Mouse (Mus musculus) pancreas, adult 10 weeks (tissue): Measurements from ENCODE around the gene Fam219a. TPM values are rescaled to one million over a fixed set of nuclear protein-coding genes. Genes with fewer than 3 reads are reported as not detected.

Experiments
- polyA plus RNA-seq: library from polyadenylated mRNA; stranded (reverse); fragments of 350-450 nt; fragmentation: Illumina TruSeq; extraction: RNeasy Lipid Tissue Mini Kit (QIAGEN cat#74804); gene quantifications from one replicate; pipeline ENCODE4 v1.2.3, GENCODE M21; 2015; ENCODE audit warnings: low read depth, low replicate concordance; ENCODE audit not compliant: insufficient read depth

Gene Fam219a
- polyA plus RNA-seq, result 8.8 TPM

GRCm38 (mm10) chr4:41569411-41569885 lies at the start of gene Fam219a, which contains the start of gene Dnaic1:
TSS of gene Fam219a (minus strand) at chr4:41569538.
TSS of gene Dnaic1 (plus strand) at chr4:41569775.

GRCm38 (mm10) chr4:41517233-41517632 lies 52.1 kb downstream of the Fam219a start, which contains the start of gene 1110017D15Rik:
TSS of gene 1110017D15Rik (minus strand) at chr4:41517333.

DNA sequence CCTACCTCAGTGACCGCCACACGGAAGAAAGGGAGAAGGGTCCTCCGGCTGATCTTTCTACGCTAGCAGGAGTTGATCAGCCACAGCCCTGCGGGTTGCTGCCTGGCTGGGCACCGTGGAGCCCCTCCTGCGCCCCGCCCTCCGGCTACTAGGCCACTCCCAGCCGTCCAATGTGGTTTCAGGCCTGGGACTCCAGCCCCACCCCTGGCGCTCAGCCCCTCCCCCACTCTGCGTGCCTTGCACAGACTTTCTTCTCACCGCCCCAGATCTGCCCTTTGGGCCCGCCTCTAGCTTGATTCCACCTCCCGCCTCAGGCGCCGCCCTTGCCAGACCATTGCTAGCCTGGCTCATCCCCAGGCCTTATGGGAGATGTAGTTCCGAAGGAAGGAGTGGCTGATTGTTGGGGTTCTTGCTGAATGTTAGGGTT lies 66.3 kb downstream of the Fam219a start, which contains the start of gene AI464131:
Gene AI464131 (minus strand): TSS at position 91 of the 427 bp plus-strand sequence.

Other genes starting within 250 kb of the Fam219a start
- 10.5 TPM for gene Ubap1, start 220.5 kb downstream of the Fam219a start, polyA plus RNA-seq
- gene Kif24, start 104.7 kb downstream of the Fam219a start, polyA plus RNA-seq, result not detected
- 5.1 TPM for gene Nudt2, start 104.4 kb downstream of the Fam219a start, polyA plus RNA-seq
- gene AI464131, start 66.5 kb downstream of the Fam219a start, polyA plus RNA-seq, result 1.4 TPM
- gene 1110017D15Rik, start 52.2 kb downstream of the Fam219a start, polyA plus RNA-seq, result not detected
- 0.72 TPM for gene Dnaic1, start 237 bp upstream of the Fam219a start, polyA plus RNA-seq
- gene Enho, start 70.8 kb upstream of the Fam219a start, polyA plus RNA-seq, result 5.9 TPM
- 2.7 TPM for gene Cntfr, start 127.6 kb upstream of the Fam219a start, polyA plus RNA-seq
- 70.9 TPM for gene Il11ra1, start 130.5 kb upstream of the Fam219a start, polyA plus RNA-seq
- gene Rpp25l, start 144.0 kb upstream of the Fam219a start, polyA plus RNA-seq, result 14.3 TPM
- 13.2 TPM for gene Dctn3, start 153.6 kb upstream of the Fam219a start, polyA plus RNA-seq
- gene Arid3c, start 161.6 kb upstream of the Fam219a start, polyA plus RNA-seq, result not detected
- 16.1 TPM for gene Galt, start 185.7 kb upstream of the Fam219a start, polyA plus RNA-seq
- gene Sigmar1, start 186.6 kb upstream of the Fam219a start, polyA plus RNA-seq, result 12.5 TPM
- 9.6 TPM for gene Ccl27a, start 204.7 kb upstream of the Fam219a start, polyA plus RNA-seq